Mouse (Mus musculus): Measurements from ENCODE around the gene Kcnc3. TPM values are rescaled to one million over a fixed set of nuclear protein-coding genes. Genes with fewer than 3 reads are reported as not detected.

Gene Kcnc3
- polyA plus RNA-seq, 1 experiment from 2014 or later, result 0.86 TPM

- Histone ChIP-seq H3K27ac (ENCODE audit: low read depth, low read length) (no peak overlapping the region), H3K4me2 (no peak overlapping the region), H3K36me3 (ENCODE audit: control insufficient read depth, insufficient read depth, low read length) (peaks cover 18% of the 10 kb centered on the region), H3K9ac (ENCODE audit: low read length) (no peak overlapping the region), H3K27me3 (ENCODE audit: control insufficient read depth, insufficient read depth, low read length) (no peaks in the 10 kb centered on the region), H3K4me1 (ENCODE audit: control insufficient read depth, insufficient read depth, low read length) (peaks cover 17% of the 10 kb centered on the region), H3K4me3 (ENCODE audit: low read depth, low read length) (no peak overlapping the region), H3K9me3 (ENCODE audit: control insufficient read depth, low read length) (0 out of 2 replicates have a peak, but pooled peaks cover 3% of the 10 kb centered on the region)
- 94% methylated on average over 12 of the region's 12 CpGs for WGBS
- ATAC-seq (ENCODE audit: low FRiP score) (no peak), DNase-seq (ENCODE audit: low spot score, missing footprints) (no peak)
Observed at GRCm38 (mm10) chr7:44550409-44550678, 40.1 kb upstream of the Kcnc3 start.

GRCm38 (mm10) chr7:44551301-44551700, 39.2 kb upstream of the Kcnc3 start:
- Histone ChIP-seq H3K9me3 (ENCODE audit: control insufficient read depth, low read length) (no peaks in the 10 kb centered on the region), H3K36me3 (ENCODE audit: control insufficient read depth, insufficient read depth, low read length) (peaks cover 18% of the 10 kb centered on the region), H3K4me3 (ENCODE audit: low read depth, low read length) (no peak overlapping the region), H3K9ac (ENCODE audit: low read length) (no peak overlapping the region), H3K4me2 (no peak overlapping the region), H3K27ac (ENCODE audit: low read depth, low read length) (no peak overlapping the region), H3K27me3 (ENCODE audit: control insufficient read depth, insufficient read depth, low read length) (no peaks in the 10 kb centered on the region), H3K4me1 (ENCODE audit: control insufficient read depth, insufficient read depth, low read length) (peaks cover 17% of the 10 kb centered on the region)
- DNase-seq (ENCODE audit: low spot score, missing footprints) (no peak), ATAC-seq (ENCODE audit: low FRiP score) (no peak)
- WGBS, result 91% methylated on average over 21 of the region's 21 CpGs

- H3K4me2 ChIP-seq, result no peak overlapping the region
- no peaks in the 10 kb centered on the region for H3K9me3 ChIP-seq (ENCODE audit: control insufficient read depth, low read length)
- peaks cover 18% of the 10 kb centered on the region for H3K36me3 ChIP-seq (ENCODE audit: control insufficient read depth, insufficient read depth, low read length)
- H3K27ac ChIP-seq (ENCODE audit: low read depth, low read length), result no peak overlapping the region
- no peak overlapping the region for H3K4me3 ChIP-seq (ENCODE audit: low read depth, low read length)
- H3K9ac ChIP-seq (ENCODE audit: low read length), result no peak overlapping the region
- H3K27me3 ChIP-seq (ENCODE audit: control insufficient read depth, insufficient read depth, low read length), result no peaks in the 10 kb centered on the region
- H3K4me1 ChIP-seq (ENCODE audit: control insufficient read depth, insufficient read depth, low read length), result peaks cover 17% of the 10 kb centered on the region
- peak; percentile 35 for DNase-seq (ENCODE audit: low spot score, missing footprints)
- WGBS, result 71% methylated on average over 22 of the region's 22 CpGs
- ATAC-seq (ENCODE audit: low FRiP score), result no peak
Observed at GRCm38 (mm10) chr7:44551731-44552130, 38.7 kb upstream of the Kcnc3 start.

GRCm38 (mm10) chr7:44552141-44552908, 38.1 kb upstream of the Kcnc3 start:
- Histone ChIP-seq H3K9me3 (ENCODE audit: control insufficient read depth, low read length) (no peaks in the 10 kb centered on the region), H3K4me1 (ENCODE audit: control insufficient read depth, insufficient read depth, low read length) (peaks cover 13% of the 10 kb centered on the region), H3K4me3 (ENCODE audit: low read depth, low read length) (peak overlapping the region; percentile 84), H3K27me3 (ENCODE audit: control insufficient read depth, insufficient read depth, low read length) (no peaks in the 10 kb centered on the region), H3K4me2 (peak overlapping the region; percentile 61), H3K27ac (ENCODE audit: low read depth, low read length) (no peak overlapping the region), H3K9ac (ENCODE audit: low read length) (no peak overlapping the region), H3K36me3 (ENCODE audit: control insufficient read depth, insufficient read depth, low read length) (peaks cover 18% of the 10 kb centered on the region)
- WGBS, result 86% methylated on average over 31 of the region's 31 CpGs
- no peak for DNase-seq (ENCODE audit: low spot score, missing footprints)
- ATAC-seq (ENCODE audit: low FRiP score), result no peak

- under 1% methylated on average over 31 of the region's 32 CpGs for WGBS
- H3K4me3 ChIP-seq (ENCODE audit: low read depth, low read length), result peak overlapping the region; percentile 84
- peak; percentile 78 for ATAC-seq (ENCODE audit: low FRiP score)
- DNase-seq (ENCODE audit: low spot score, missing footprints), result peak; percentile 98
- H3K4me1 ChIP-seq (ENCODE audit: control insufficient read depth, insufficient read depth, low read length), result peaks cover 6% of the 10 kb centered on the region
- no peaks in the 10 kb centered on the region for H3K9me3 ChIP-seq (ENCODE audit: control insufficient read depth, low read length)
- peak overlapping the region; percentile 56 for H3K9ac ChIP-seq (ENCODE audit: low read length)
- peaks cover 18% of the 10 kb centered on the region for H3K36me3 ChIP-seq (ENCODE audit: control insufficient read depth, insufficient read depth, low read length)
- peak overlapping the region; percentile 61 for H3K4me2 ChIP-seq
- H3K27me3 ChIP-seq (ENCODE audit: control insufficient read depth, insufficient read depth, low read length), result no peaks in the 10 kb centered on the region
- H3K27ac ChIP-seq (ENCODE audit: low read depth, low read length), result peak overlapping the region; percentile 88
Observed at GRCm38 (mm10) chr7:44553196-44553764, 37.2 kb upstream of the Kcnc3 start.

GRCm38 (mm10) chr7:44553826-44554225, 36.6 kb upstream of the Kcnc3 start, which contains the start of gene Nr1h2:
Gene Nr1h2 (minus strand): TSS chr7:44553951.
- under 1% methylated on average over 22 of the region's 22 CpGs for WGBS
- peak within 1 kb of the TSS; percentile 61 for H3K4me2 ChIP-seq
- H3K9ac ChIP-seq (ENCODE audit: low read length), result peak within 1 kb of the TSS; percentile 56
- H3K4me1 ChIP-seq (ENCODE audit: control insufficient read depth, insufficient read depth, low read length), result peaks cover 6% of the 10 kb centered on the region
- H3K27me3 ChIP-seq (ENCODE audit: control insufficient read depth, insufficient read depth, low read length), result no peaks in the 10 kb centered on the region
- ATAC-seq (ENCODE audit: low FRiP score), result peak; percentile 80
- no peaks in the 10 kb centered on the region for H3K9me3 ChIP-seq (ENCODE audit: control insufficient read depth, low read length)
- peaks cover 18% of the 10 kb centered on the region for H3K36me3 ChIP-seq (ENCODE audit: control insufficient read depth, insufficient read depth, low read length)
- H3K27ac ChIP-seq (ENCODE audit: low read depth, low read length), result peak within 1 kb of the TSS; percentile 88
- H3K4me3 ChIP-seq (ENCODE audit: low read depth, low read length), result peak within 1 kb of the TSS; percentile 84
- DNase-seq (ENCODE audit: low spot score, missing footprints), result peak; percentile 100

- Histone ChIP-seq H3K4me1 (ENCODE audit: control insufficient read depth, insufficient read depth, low read length) (peaks cover 5% of the 10 kb centered on the region), H3K4me3 (ENCODE audit: low read depth, low read length) (no peak overlapping the region), H3K27me3 (ENCODE audit: control insufficient read depth, insufficient read depth, low read length) (no peaks in the 10 kb centered on the region), H3K9ac (ENCODE audit: low read length) (no peak overlapping the region), H3K36me3 (ENCODE audit: control insufficient read depth, insufficient read depth, low read length) (no peaks in the 10 kb centered on the region), H3K27ac (ENCODE audit: low read depth, low read length) (no peak overlapping the region), H3K9me3 (ENCODE audit: control insufficient read depth, low read length) (no peaks in the 10 kb centered on the region), H3K4me2 (no peak overlapping the region)
- no peak for DNase-seq (ENCODE audit: low spot score, missing footprints)
- ATAC-seq (ENCODE audit: low FRiP score), result no peak
- WGBS, result 72% methylated on average over 2 of the region's 2 CpGs
Observed at GRCm38 (mm10) chr7:44557629-44558028, 32.8 kb upstream of the Kcnc3 start.

GRCm38 (mm10) chr7:44560435-44561400, 29.7 kb upstream of the Kcnc3 start:
- Histone ChIP-seq H3K36me3 (ENCODE audit: control insufficient read depth, insufficient read depth, low read length) (no peaks in the 10 kb centered on the region), H3K9ac (ENCODE audit: low read length) (no peak overlapping the region), H3K27ac (ENCODE audit: low read depth, low read length) (no peak overlapping the region), H3K4me3 (ENCODE audit: low read depth, low read length) (no peak overlapping the region), H3K4me2 (no peak overlapping the region), H3K9me3 (ENCODE audit: control insufficient read depth, low read length) (no peaks in the 10 kb centered on the region), H3K4me1 (ENCODE audit: control insufficient read depth, insufficient read depth, low read length) (no peaks in the 10 kb centered on the region), H3K27me3 (ENCODE audit: control insufficient read depth, insufficient read depth, low read length) (no peaks in the 10 kb centered on the region)
- ATAC-seq (ENCODE audit: low FRiP score) (peak; percentile 50; the same call in 1 of the 2 replicates), DNase-seq (ENCODE audit: low spot score, missing footprints) (peak; percentile 97)
- WGBS, result 54% methylated on average over 18 of the region's 18 CpGs
